Mouse (Mus musculus): Measurements from ENCODE around the gene Ccr9.

The Ccr9 gene

GRCm38 (mm10) chr9:123802896-123803295, 124.7 kb downstream of the Ccr9 start:
- no peak for DNase-seq (ENCODE audit: low spot score)

DNA sequence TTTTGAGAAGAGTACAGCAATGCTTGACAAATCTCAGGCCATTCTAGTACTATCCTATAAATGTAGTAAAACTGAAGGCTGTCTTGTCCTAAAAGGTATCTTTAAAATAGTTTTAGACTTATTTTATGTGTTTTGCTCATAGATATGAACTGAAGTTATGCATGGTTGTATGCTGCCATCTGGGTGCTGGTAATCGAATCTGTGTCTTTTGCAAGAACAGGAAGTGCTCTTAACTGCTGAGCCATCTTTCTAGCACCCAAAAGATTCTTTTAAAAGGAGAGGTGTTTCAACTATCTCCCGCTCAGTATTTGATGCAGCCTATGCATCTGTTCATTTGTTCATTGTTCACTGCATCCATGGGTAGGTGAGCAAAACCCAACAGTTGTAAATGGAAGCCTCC, 127.0 kb downstream of the Ccr9 start:
- DNase-seq (ENCODE audit: low spot score) = no peak

GRCm38 (mm10) chr9:123806267-123806666, 128.0 kb downstream of the Ccr9 start, which contains the start of gene Cxcr6:
Gene Cxcr6 (plus strand): TSS chr9:123806475.
- DNase-seq (ENCODE audit: low spot score) = no peak

DNA sequence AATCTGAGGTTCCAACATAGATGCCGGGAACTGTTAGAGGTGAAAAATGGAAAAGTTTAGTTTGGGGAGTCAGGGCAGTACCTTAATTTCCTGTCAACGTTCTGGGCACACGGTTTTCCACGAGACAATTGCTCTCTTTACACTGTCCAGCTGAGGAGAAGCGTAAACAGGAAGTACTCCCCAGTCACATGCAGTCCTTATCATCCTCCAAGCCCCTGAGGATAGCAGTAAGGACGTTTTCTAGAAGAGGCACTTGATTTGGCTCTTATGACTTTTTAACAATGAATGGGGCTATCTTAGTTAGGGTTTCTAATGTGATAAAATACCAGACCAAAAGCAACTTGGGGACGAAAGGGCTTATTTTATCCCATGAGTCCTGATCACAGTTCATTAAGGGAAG, 130.3 kb downstream of the Ccr9 start:
- no peak for DNase-seq (ENCODE audit: low spot score)

GRCm38 (mm10) chr9:123811831-123812230, 133.6 kb downstream of the Ccr9 start:
- no peak for DNase-seq (ENCODE audit: low spot score)

DNA sequence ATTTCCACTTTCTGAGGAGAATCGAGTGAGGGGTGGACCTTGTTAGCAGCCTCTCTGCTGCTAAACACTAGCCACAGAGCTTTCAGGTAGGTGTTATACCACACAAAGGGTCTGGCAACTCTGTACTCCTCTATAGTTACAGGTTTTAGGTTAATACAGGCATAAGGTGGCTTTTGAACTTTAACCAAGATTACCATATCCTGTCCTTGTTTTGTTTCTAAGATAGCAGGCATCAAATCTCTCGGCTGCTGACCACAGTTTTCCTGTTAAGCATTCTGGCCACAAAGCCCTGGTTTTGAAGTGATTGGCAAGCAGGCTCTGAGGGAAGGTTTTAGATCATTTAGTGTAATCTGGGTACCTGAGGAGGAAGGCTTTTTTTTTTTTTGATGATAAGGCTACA, 136.1 kb downstream of the Ccr9 start:
- DNase-seq (ENCODE audit: low spot score) = no peak

DNA sequence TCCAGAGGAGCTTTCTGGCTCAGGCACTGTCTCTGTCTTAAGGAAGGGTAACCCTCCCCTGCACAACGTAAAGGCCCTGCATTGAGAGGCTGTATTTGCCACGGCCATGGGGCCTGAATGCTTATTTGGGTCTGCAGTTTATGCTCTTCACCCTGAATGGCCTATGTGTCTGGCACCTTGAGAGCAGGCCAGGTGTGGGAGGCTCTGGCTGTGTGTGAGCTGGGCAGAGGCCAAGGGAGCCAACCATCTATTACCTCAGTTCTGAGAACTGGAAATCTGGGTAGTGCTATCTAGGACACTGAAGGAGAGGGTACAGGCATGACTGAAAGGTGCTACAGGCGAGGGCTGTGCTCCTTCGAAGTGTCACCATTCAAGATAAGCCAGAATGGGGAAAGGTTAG, 136.6 kb downstream of the Ccr9 start:
- no peak for DNase-seq (ENCODE audit: low spot score)

GRCm38 (mm10) chr9:123815444-123815843, 137.2 kb downstream of the Ccr9 start:
- no peak for DNase-seq (ENCODE audit: low spot score)

- no peak for DNase-seq (ENCODE audit: low spot score)
These were observed 137.8 kb downstream of the Ccr9 start for GRCm38 (mm10) chr9:123815996-123816395.

DNA sequence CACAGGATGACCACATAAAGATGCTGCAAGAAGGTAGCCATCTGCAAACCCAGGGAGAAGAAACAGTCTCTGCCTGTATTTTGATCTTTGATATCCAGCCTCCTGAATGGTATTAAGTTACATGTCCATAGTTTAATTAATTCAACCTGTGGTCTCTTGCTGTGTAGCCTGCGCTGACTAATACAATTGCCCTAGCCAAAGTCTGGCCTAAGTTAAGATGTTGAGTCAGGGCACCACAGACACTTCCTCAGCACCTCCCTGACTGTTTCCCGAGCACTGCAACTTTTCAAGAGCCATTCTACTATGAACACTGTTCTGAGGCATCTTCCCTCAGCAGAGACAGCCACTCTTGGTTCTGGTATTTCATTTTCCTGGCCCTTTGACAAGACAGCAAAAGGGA, 140.4 kb downstream of the Ccr9 start:
- DNase-seq (ENCODE audit: low spot score) = no peak

- DNase-seq (ENCODE audit: low spot score) = no peak
These were observed 148.4 kb downstream of the Ccr9 start for GRCm38 (mm10) chr9:123826631-123827030.

- no peak for DNase-seq (ENCODE audit: low spot score)
These were observed 150.7 kb downstream of the Ccr9 start for GRCm38 (mm10) chr9:123828916-123829315.
